Mouse (Mus musculus): ENCODE data around the gene Lurap1.

DNA sequence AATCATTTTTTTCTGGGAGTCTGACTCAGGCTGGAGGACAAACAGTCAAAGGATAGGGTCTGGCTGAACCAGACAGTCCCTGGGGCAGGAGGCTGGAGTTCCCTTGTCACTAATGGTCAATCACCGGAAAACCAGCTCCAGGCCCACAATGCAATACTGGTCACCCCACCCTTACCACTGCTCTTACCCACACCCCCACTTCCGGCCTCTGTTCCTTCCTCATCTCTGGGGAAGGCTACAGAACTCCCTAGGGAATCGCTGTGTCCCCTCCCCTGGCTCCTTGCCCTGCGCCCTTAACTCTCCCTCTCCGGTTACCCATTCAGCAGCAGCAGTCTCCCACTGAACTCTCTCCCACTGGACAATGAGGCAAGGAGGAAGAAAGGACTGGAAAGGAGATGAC lies 26.0 kb upstream of the Lurap1 start:
- TF ChIP-seq GATA1 (IDR thresholded peaks at IDR 0.05; ENCODE audit: low read length) (no peak), TAL1 (IDR thresholded peaks at IDR 0.05; ENCODE audit: low read length) (no peak)
